Mouse (Mus musculus) thymus, postnatal 10 days (tissue): ENCODE results near the gene Foxred2.

Source experiments
- DNase-seq, 2 experiments: peaks; one replicate each; pipeline ENCODE4 v3.0.0; 2021; ENCODE audit warnings: low spot score in 2 of 2

Foxred2 gene

GRCm38 (mm10) chr15:77949061-77949460 is 7.5 kb downstream of the Foxred2 start:
- no peak for DNase-seq

- DNase-seq, result no peak
These were observed 10.8 kb downstream of the Foxred2 start for GRCm38 (mm10) chr15:77945711-77946110.

- DNase-seq, result no peak
These were observed 15.0 kb downstream of the Foxred2 start for GRCm38 (mm10) chr15:77941563-77941962.

- DNase-seq, result no peak
These were observed 18.0 kb downstream of the Foxred2 start for GRCm38 (mm10) chr15:77938516-77938915.

GRCm38 (mm10) chr15:77935673-77936375 is 20.7 kb downstream of the Foxred2 start:
- DNase-seq, result no peak

- no peak for DNase-seq
These were observed 21.6 kb downstream of the Foxred2 start for GRCm38 (mm10) chr15:77934968-77935367.

GRCm38 (mm10) chr15:77934326-77934725 is 22.2 kb downstream of the Foxred2 start:
- DNase-seq, result no peak

- peak; percentile 83 to 97 for DNase-seq
These were observed 22.8 kb downstream of the Foxred2 start for GRCm38 (mm10) chr15:77933770-77934169.

- DNase-seq, result no peak
These were observed 23.3 kb downstream of the Foxred2 start for GRCm38 (mm10) chr15:77933222-77933621.

GRCm38 (mm10) chr15:77931689-77932016 is 24.9 kb downstream of the Foxred2 start:
- DNase-seq, result no peak

- DNase-seq, result no peak
These were observed 25.4 kb downstream of the Foxred2 start for GRCm38 (mm10) chr15:77930986-77931688.

- DNase-seq, result no peak
These were observed 26.7 kb downstream of the Foxred2 start for GRCm38 (mm10) chr15:77929804-77930203.

GRCm38 (mm10) chr15:77928673-77929331 is 27.7 kb downstream of the Foxred2 start, which contains the start of gene Txn2:
Gene Txn2, minus strand, starts transcription at chr15:77929006.
- DNase-seq, result peak; percentile 92 to 94

- no peak for DNase-seq
These were observed 28.4 kb downstream of the Foxred2 start for GRCm38 (mm10) chr15:77928091-77928490.

GRCm38 (mm10) chr15:77926921-77927320 is 29.6 kb downstream of the Foxred2 start:
- no peak for DNase-seq

- DNase-seq, result no peak
These were observed 31.3 kb downstream of the Foxred2 start for GRCm38 (mm10) chr15:77925195-77925594.

GRCm38 (mm10) chr15:77923267-77924035 is 33.1 kb downstream of the Foxred2 start:
- DNase-seq, result no peak

GRCm38 (mm10) chr15:77922710-77923109 is 33.8 kb downstream of the Foxred2 start:
- DNase-seq, result no peak

- no peak for DNase-seq
These were observed 34.9 kb downstream of the Foxred2 start for GRCm38 (mm10) chr15:77921636-77922035.

GRCm38 (mm10) chr15:77920511-77921462 is 35.7 kb downstream of the Foxred2 start:
- DNase-seq, result peak in 1 of 2 experiments; percentile 34

GRCm38 (mm10) chr15:77919441-77919840 is 37.1 kb downstream of the Foxred2 start:
- DNase-seq, result no peak
